Mouse (Mus musculus) heart, postnatal 0 days (tissue): ENCODE data around the gene Ppip5k1. TPM values are rescaled to one million over a fixed set of nuclear protein-coding genes. Genes with fewer than 3 reads are reported as not detected.
A peak's percentile ranks its signal among the peaks of the same experiment; 100 is the strongest.
"Not testable (repeated sequence)": the region's sequence is repeated elsewhere in the genome, so short reads cannot be mapped to it uniquely, and the experiment has no call there.

Experiments
- ATAC-seq: fragments of 200-750 bp; cut with Nextera tagmentation; 2 replicates; pipeline ENCODE4 v1.8.0; 2017; ENCODE audit warnings: low read depth, moderate number of reproducible peaks, moderate library complexity; ENCODE audit not compliant: insufficient read depth
- DNase-seq: peaks from one replicate; pipeline ENCODE4 v3.0.0-alpha.2; 2016; ENCODE audit warnings: low spot score
- H3K27ac ChIP-seq: fragments of 300-500 bp; sonication (generic); 2 replicates; pipeline ENCODE4 v1.5.1; 2014; ENCODE audit warnings: low read depth, mild to moderate bottlenecking
- H3K27me3 ChIP-seq: fragments of 300-500 bp; sonication (generic); 2 replicates; pipeline ENCODE4 v1.6.1; 2014; ENCODE audit warnings: low read length, mixed read lengths; ENCODE audit not compliant: control insufficient read depth, insufficient read depth
- H3K36me3 ChIP-seq: fragments of 300-500 bp; sonication (generic); replicated peaks from 2 replicates; pipeline ENCODE4 v1.6.1; 2014; ENCODE audit warnings: low read length, mixed read lengths; ENCODE audit not compliant: control insufficient read depth, insufficient read depth
- H3K4me1 ChIP-seq: fragments of 300-500 bp; sonication (generic); 2 replicates; pipeline ENCODE4 v1.6.1; 2014; ENCODE audit warnings: antibody characterized with exemption; ENCODE audit not compliant: control insufficient read depth, insufficient read depth
- H3K4me2 ChIP-seq: fragments of 300-500 bp; sonication (generic); 2 replicates; pipeline ENCODE4 v1.6.1; 2014; ENCODE audit warnings: low read depth, mild to moderate bottlenecking, low read length, moderate library complexity
- H3K4me3 ChIP-seq: fragments of 300-500 bp; sonication (generic); 2 replicates; pipeline ENCODE4 v1.5.1; 2014; ENCODE audit warnings: low read depth, low read length
- H3K9ac ChIP-seq: fragments of 300-500 bp; sonication (generic); replicated peaks from 2 replicates; pipeline ENCODE4 v1.6.1; 2014; ENCODE audit warnings: low read depth, low read length, mixed read lengths
- H3K9me3 ChIP-seq: fragments of 300-500 bp; sonication (generic); replicated peaks from 2 replicates; pipeline ENCODE4 v1.6.1; 2016; ENCODE audit warnings: low read length; ENCODE audit not compliant: control insufficient read depth
- CTCF ChIP-seq: IDR thresholded peaks from 2 replicates; pipeline ENCODE4 v1.5.1; 2016; ENCODE audit warnings: antibody characterized with exemption, control low read depth, low read depth
- EP300 ChIP-seq: IDR thresholded peaks from 2 replicates; pipeline ENCODE4 v1.6.1; 2016; ENCODE audit warnings: antibody characterized with exemption, low read depth
- WGBS: fragments of 180-500 bp; shearing (Covaris S2); extraction: QIAGEN DNeasy Blood & Tissue Kit; methylation state at CpG from one replicate; pipeline ENCODE4 v1.1.7; 2014; 5-methylcytosine and 5-hydroxymethylcytosine counted together
- polyA plus RNA-seq: library from polyadenylated mRNA; unstranded; fragments of >200 nt; fragmentation: Nextera tagmentation; extraction: Ambion mirVana; gene quantifications from 2 replicates; pipeline ENCODE4 v1.2.1, GENCODE M21; 2015
- total RNA-seq: library from RNA; depleted of rRNA; stranded (reverse); fragments of >200 nt; gene quantifications from 2 replicates; pipeline ENCODE4 v1.2.3, GENCODE M21; 2014; ENCODE audit warnings: low replicate concordance; rRNA removed

The Ppip5k1 gene
- total RNA-seq (4.4 and 5.2 TPM in 2 replicates), polyA plus RNA-seq (8.5 and 9.0 TPM in 2 replicates)

- peak within 1 kb of the TSS; percentile 36; the same call in 1 of the 2 replicates for H3K27ac ChIP-seq
- no peaks in the 10 kb centered on the region for H3K9me3 ChIP-seq
- peak within 1 kb of the TSS; percentile 96 for H3K4me2 ChIP-seq
- peak within 1 kb of the TSS; percentile 74 for H3K9ac ChIP-seq
- TF ChIP-seq CTCF (peak; percentile 96), EP300 (no peak)
- WGBS, result under 1% methylated on average over 58 of the region's 58 CpGs
- H3K4me3 ChIP-seq, result peak within 1 kb of the TSS; percentile 79
- peaks cover 36% of the 10 kb centered on the region for H3K27me3 ChIP-seq
- peaks cover under 1% of the 10 kb centered on the region; the same call in 1 of the 2 replicates for H3K36me3 ChIP-seq
- ATAC-seq, result peak; percentile 97
- H3K4me1 ChIP-seq, result peaks cover 9% of the 10 kb centered on the region
- peak; percentile 95 for DNase-seq
Measured at GRCm38 (mm10) chr2:121354820-121355592, at the start of gene Ppip5k1. TSS of gene Ppip5k1 (minus strand) at chr2:121355396.

- Histone ChIP-seq H3K4me3 (no peak overlapping the region), H3K4me1 (no peaks in the 10 kb centered on the region), H3K27me3 (no peaks in the 10 kb centered on the region), H3K4me2 (no peak overlapping the region), H3K27ac (no peak overlapping the region), H3K9ac (no peak overlapping the region), H3K36me3 (no peaks in the 10 kb centered on the region), H3K9me3 (no peaks in the 10 kb centered on the region)
- DNase-seq (no peak), ATAC-seq (no peak)
- no peak for TF ChIP-seq EP300
- TF ChIP-seq CTCF, result no peak
Measured at GRCm38 (mm10) chr2:121403296-121403695, 48.1 kb upstream of the Ppip5k1 start.

DNA sequence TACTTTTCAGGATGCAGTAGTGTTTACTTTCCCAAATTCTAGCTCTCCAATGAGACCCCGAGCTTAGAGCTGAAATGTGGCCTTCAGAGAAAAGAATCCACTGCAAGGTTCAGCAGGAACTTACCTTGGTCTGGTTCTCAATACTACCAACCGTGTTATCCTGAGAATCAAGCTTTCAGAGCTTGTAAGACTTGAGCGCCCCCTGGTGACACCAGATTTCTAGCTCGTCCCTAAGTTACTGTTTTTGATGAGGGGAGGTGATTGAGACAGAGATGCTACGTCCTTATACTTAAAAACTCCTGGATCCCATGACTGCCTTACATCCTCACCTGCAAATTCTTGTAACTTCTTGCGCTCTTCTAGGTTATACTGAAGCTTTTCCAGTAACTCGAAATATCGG lies 41.4 kb upstream of the Ppip5k1 start:
- Histone ChIP-seq H3K4me1 (no peaks in the 10 kb centered on the region), H3K27ac (no peak overlapping the region), H3K9me3 (no peaks in the 10 kb centered on the region), H3K27me3 (no peaks in the 10 kb centered on the region), H3K4me2 (no peak overlapping the region), H3K36me3 (no peaks in the 10 kb centered on the region), H3K9ac (no peak overlapping the region), H3K4me3 (no peak overlapping the region)
- ATAC-seq, result no peak
- 16% methylated on average over 8 of the region's 8 CpGs for WGBS
- peak; percentile 59 for DNase-seq
- TF ChIP-seq CTCF, result peak; percentile 74
- no peak for TF ChIP-seq EP300

DNA sequence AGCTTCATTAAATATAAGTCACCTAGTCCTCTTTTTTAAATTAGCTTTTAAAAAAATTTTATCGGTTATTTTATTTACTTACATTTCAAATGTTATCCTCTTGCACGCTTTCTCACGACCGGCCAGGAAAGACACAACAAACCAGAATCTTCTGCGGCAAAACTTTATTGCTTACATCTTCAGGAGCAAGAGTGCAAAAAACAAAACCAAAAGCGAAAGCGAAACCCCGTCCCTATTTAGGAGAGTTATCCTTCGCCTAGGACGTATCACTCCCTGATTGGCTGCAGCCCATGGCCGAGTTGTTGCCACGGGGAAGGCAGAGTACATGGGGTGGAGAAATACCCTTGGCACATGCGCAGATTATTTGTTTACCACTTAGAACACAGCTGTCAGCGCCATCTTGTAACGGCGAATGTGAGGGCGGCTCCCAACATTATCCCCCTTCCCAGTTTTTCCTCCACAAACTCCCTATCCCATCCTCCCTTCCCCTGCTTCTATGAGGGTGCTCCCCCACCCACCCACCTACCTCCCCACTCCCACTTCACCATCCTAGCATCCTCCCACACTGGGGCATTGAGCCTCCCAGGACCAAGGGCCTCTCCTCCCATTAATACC lies 31.9 kb upstream of the Ppip5k1 start, which contains the start of gene Strc:
Gene Strc, minus strand, starts transcription at position 208 of the 615 bp plus-strand sequence.
- H3K27ac ChIP-seq, H3K36me3 ChIP-seq, H3K9ac ChIP-seq, H3K4me3 ChIP-seq, H3K4me1 ChIP-seq, DNase-seq, H3K4me2 ChIP-seq, H3K9me3 ChIP-seq, H3K27me3 ChIP-seq, ATAC-seq: not testable (repeated sequence)
- 95% methylated on average over 14 of the region's 17 CpGs for WGBS

GRCm38 (mm10) chr2:121374766-121375165 lies 19.6 kb upstream of the Ppip5k1 start:
- DNase-seq, result no peak
- no peaks in the 10 kb centered on the region for H3K4me1 ChIP-seq
- H3K27ac ChIP-seq, result no peak overlapping the region
- TF ChIP-seq CTCF, result no peak
- TF ChIP-seq EP300, result no peak
- no peak overlapping the region for H3K4me3 ChIP-seq
- H3K9ac ChIP-seq, result no peak overlapping the region
- 38% methylated on average over 2 of the region's 2 CpGs for WGBS
- H3K9me3 ChIP-seq, result no peaks in the 10 kb centered on the region
- H3K27me3 ChIP-seq, result 0 out of 2 replicates have a peak, but pooled peaks cover 4% of the 10 kb centered on the region
- H3K4me2 ChIP-seq, result no peak overlapping the region
- no peak for ATAC-seq
- H3K36me3 ChIP-seq, result no peaks in the 10 kb centered on the region
